Mouse (Mus musculus): ENCODE measurements around the gene Hist2h4. TPM values are rescaled to one million over a fixed set of nuclear protein-coding genes. Genes with fewer than 3 reads are reported as not detected.
"Not testable (repeated sequence)": the region's sequence is repeated elsewhere in the genome, so short reads cannot be mapped to it uniquely, and the experiment has no call there.

The Hist2h4 gene
- polyA plus RNA-seq, 1 experiment from 2014 or later = 8.4 TPM

GRCm38 (mm10) chr3:96293368-96293767 is 30.3 kb upstream of the Hist2h4 start:
- Histone ChIP-seq H3K4me3 (replicated peaks; ENCODE audit: low read length) (no peak overlapping the region), H3K4me1 (replicated peaks; ENCODE audit: control insufficient read depth, insufficient read depth, low read length) (no peaks in the 10 kb centered on the region), H3K36me3 (ENCODE audit: control insufficient read depth, insufficient read depth) (no peaks in the 10 kb centered on the region), H3K27ac (ENCODE audit: low read length) (no peak overlapping the region), H3K9ac (replicated peaks; ENCODE audit: low read depth, low read length) (no peak overlapping the region), H3K27me3 (replicated peaks; ENCODE audit: control insufficient read depth, insufficient read depth, low read length) (no peaks in the 10 kb centered on the region), H3K4me2 (ENCODE audit: low read length) (no peak overlapping the region), H3K9me3 (ENCODE audit: control insufficient read depth, low read length) (no peaks in the 10 kb centered on the region)
- ATAC-seq = no peak
- 51% methylated on average over 5 of the region's 5 CpGs for WGBS

GRCm38 (mm10) chr3:96292641-96293040 is 29.5 kb upstream of the Hist2h4 start:
- 56% methylated on average over 6 of the region's 6 CpGs for WGBS

GRCm38 (mm10) chr3:96290727-96291126 is 27.6 kb upstream of the Hist2h4 start:
- H3K9me3 ChIP-seq (ENCODE audit: control insufficient read depth, low read length); H3K36me3 ChIP-seq (ENCODE audit: control insufficient read depth, insufficient read depth); H3K27ac ChIP-seq (ENCODE audit: low read length); H3K4me2 ChIP-seq (ENCODE audit: low read length); H3K4me3 ChIP-seq (replicated peaks; ENCODE audit: low read length); ATAC-seq; H3K9ac ChIP-seq (replicated peaks; ENCODE audit: low read depth, low read length); H3K4me1 ChIP-seq (replicated peaks; ENCODE audit: control insufficient read depth, insufficient read depth, low read length); H3K27me3 ChIP-seq (replicated peaks; ENCODE audit: control insufficient read depth, insufficient read depth, low read length): not testable (repeated sequence)
- WGBS = 94% methylated on average over 3 of the region's 3 CpGs

More at GRCm38 (mm10) chr3:96292641-96293040, 29.5 kb upstream of the Hist2h4 start:
- Histone ChIP-seq H3K4me2 (ENCODE audit: low read length) (no peak overlapping the region), H3K27ac (ENCODE audit: low read length) (no peak overlapping the region), H3K4me3 (replicated peaks; ENCODE audit: low read length) (no peak overlapping the region), H3K9ac (replicated peaks; ENCODE audit: low read depth, low read length) (no peak overlapping the region), H3K4me1 (replicated peaks; ENCODE audit: control insufficient read depth, insufficient read depth, low read length) (no peaks in the 10 kb centered on the region), H3K27me3 (replicated peaks; ENCODE audit: control insufficient read depth, insufficient read depth, low read length) (no peaks in the 10 kb centered on the region), H3K9me3 (ENCODE audit: control insufficient read depth, low read length) (no peaks in the 10 kb centered on the region), H3K36me3 (ENCODE audit: control insufficient read depth, insufficient read depth) (no peaks in the 10 kb centered on the region)
- ATAC-seq = no peak

- no peak overlapping the region for H3K4me2 ChIP-seq (ENCODE audit: low read length)
- peaks cover 10% of the 10 kb centered on the region; the same call in 1 of the 2 replicates for H3K27me3 ChIP-seq (replicated peaks; ENCODE audit: control insufficient read depth, insufficient read depth, low read length)
- H3K4me3 ChIP-seq (replicated peaks; ENCODE audit: low read length) = no peak overlapping the region
- H3K36me3 ChIP-seq (ENCODE audit: control insufficient read depth, insufficient read depth) = no peaks in the 10 kb centered on the region
- no peaks in the 10 kb centered on the region for H3K9me3 ChIP-seq (ENCODE audit: control insufficient read depth, low read length)
- H3K27ac ChIP-seq (ENCODE audit: low read length) = no peak overlapping the region
- no peaks in the 10 kb centered on the region for H3K4me1 ChIP-seq (replicated peaks; ENCODE audit: control insufficient read depth, insufficient read depth, low read length)
- 73% methylated on average over 3 of the region's 3 CpGs for WGBS
- no peak overlapping the region for H3K9ac ChIP-seq (replicated peaks; ENCODE audit: low read depth, low read length)
- no peak for ATAC-seq
Observed at GRCm38 (mm10) chr3:96289201-96289600, 26.1 kb upstream of the Hist2h4 start.

- not testable (repeated sequence) for H3K4me3 ChIP-seq (replicated peaks; ENCODE audit: low read length); H3K4me1 ChIP-seq (replicated peaks; ENCODE audit: control insufficient read depth, insufficient read depth, low read length); H3K27ac ChIP-seq (ENCODE audit: low read length); H3K9ac ChIP-seq (replicated peaks; ENCODE audit: low read depth, low read length); H3K9me3 ChIP-seq (ENCODE audit: control insufficient read depth, low read length); H3K4me2 ChIP-seq (ENCODE audit: low read length); H3K36me3 ChIP-seq (ENCODE audit: control insufficient read depth, insufficient read depth); ATAC-seq
- H3K27me3 ChIP-seq (replicated peaks; ENCODE audit: control insufficient read depth, insufficient read depth, low read length) = peaks cover 12% of the 10 kb centered on the region; the same call in 1 of the 2 replicates
- 89% methylated on average over 11 of the region's 11 CpGs for WGBS
Observed at GRCm38 (mm10) chr3:96287334-96287733, 24.2 kb upstream of the Hist2h4 start.

- Histone ChIP-seq H3K36me3 (ENCODE audit: control insufficient read depth, insufficient read depth) (no peaks in the 10 kb centered on the region), H3K4me2 (ENCODE audit: low read length) (no peak overlapping the region), H3K4me3 (replicated peaks; ENCODE audit: low read length) (no peak overlapping the region), H3K27ac (ENCODE audit: low read length) (no peak overlapping the region), H3K9me3 (ENCODE audit: control insufficient read depth, low read length) (no peaks in the 10 kb centered on the region), H3K4me1 (replicated peaks; ENCODE audit: control insufficient read depth, insufficient read depth, low read length) (no peaks in the 10 kb centered on the region), H3K9ac (replicated peaks; ENCODE audit: low read depth, low read length) (no peak overlapping the region), H3K27me3 (replicated peaks; ENCODE audit: control insufficient read depth, insufficient read depth, low read length) (peaks cover 12% of the 10 kb centered on the region; the same call in 1 of the 2 replicates)
- 27% methylated on average over 4 of the region's 4 CpGs for WGBS
- ATAC-seq = no peak
Observed at GRCm38 (mm10) chr3:96284457-96284856, 21.3 kb upstream of the Hist2h4 start.

GRCm38 (mm10) chr3:96280660-96281059 is 17.5 kb upstream of the Hist2h4 start:
- 45% methylated on average over 6 of the region's 6 CpGs for WGBS
- Histone ChIP-seq H3K36me3 (ENCODE audit: control insufficient read depth, insufficient read depth) (no peaks in the 10 kb centered on the region), H3K9ac (replicated peaks; ENCODE audit: low read depth, low read length) (no peak overlapping the region), H3K27ac (ENCODE audit: low read length) (no peak overlapping the region), H3K4me2 (ENCODE audit: low read length) (no peak overlapping the region), H3K27me3 (replicated peaks; ENCODE audit: control insufficient read depth, insufficient read depth, low read length) (peaks cover 9% of the 10 kb centered on the region; the same call in 1 of the 2 replicates), H3K9me3 (ENCODE audit: control insufficient read depth, low read length) (no peaks in the 10 kb centered on the region), H3K4me3 (replicated peaks; ENCODE audit: low read length) (no peak overlapping the region), H3K4me1 (replicated peaks; ENCODE audit: control insufficient read depth, insufficient read depth, low read length) (peaks cover 8% of the 10 kb centered on the region)
- no peak for ATAC-seq

GRCm38 (mm10) chr3:96277800-96278624 is 14.9 kb upstream of the Hist2h4 start:
- peak; percentile 98 for ATAC-seq
- H3K27me3 ChIP-seq (replicated peaks; ENCODE audit: control insufficient read depth, insufficient read depth, low read length) = no peaks in the 10 kb centered on the region
- WGBS = under 1% methylated on average over 49 of the region's 49 CpGs
- H3K9ac ChIP-seq (replicated peaks; ENCODE audit: low read depth, low read length) = peak overlapping the region; percentile 69
- no peaks in the 10 kb centered on the region for H3K9me3 ChIP-seq (ENCODE audit: control insufficient read depth, low read length)
- peak overlapping the region; percentile 60 for H3K4me2 ChIP-seq (ENCODE audit: low read length)
- peaks cover 8% of the 10 kb centered on the region for H3K4me1 ChIP-seq (replicated peaks; ENCODE audit: control insufficient read depth, insufficient read depth, low read length)
- no peaks in the 10 kb centered on the region for H3K36me3 ChIP-seq (ENCODE audit: control insufficient read depth, insufficient read depth)
- peak overlapping the region; percentile 61 for H3K4me3 ChIP-seq (replicated peaks; ENCODE audit: low read length)
- peak overlapping the region; percentile 90 for H3K27ac ChIP-seq (ENCODE audit: low read length)

GRCm38 (mm10) chr3:96277428-96277799 is 14.3 kb upstream of the Hist2h4 start:
- H3K4me2 ChIP-seq (ENCODE audit: low read length) = peak overlapping the region; percentile 60
- H3K36me3 ChIP-seq (ENCODE audit: control insufficient read depth, insufficient read depth) = no peaks in the 10 kb centered on the region
- H3K4me3 ChIP-seq (replicated peaks; ENCODE audit: low read length) = peak overlapping the region; percentile 61
- H3K27me3 ChIP-seq (replicated peaks; ENCODE audit: control insufficient read depth, insufficient read depth, low read length) = no peaks in the 10 kb centered on the region
- peaks cover 8% of the 10 kb centered on the region for H3K4me1 ChIP-seq (replicated peaks; ENCODE audit: control insufficient read depth, insufficient read depth, low read length)
- H3K9me3 ChIP-seq (ENCODE audit: control insufficient read depth, low read length) = no peaks in the 10 kb centered on the region
- no peak for ATAC-seq
- peak overlapping the region; percentile 69 for H3K9ac ChIP-seq (replicated peaks; ENCODE audit: low read depth, low read length)
- no peak overlapping the region for H3K27ac ChIP-seq (ENCODE audit: low read length)
- WGBS = 20% methylated on average over 8 of the region's 8 CpGs

All from forebrain, embryonic 16.5 days (tissue).